Mouse (Mus musculus): ENCODE data around the gene Mdm1.
A peak's percentile ranks its signal among the peaks of the same experiment; 100 is the strongest.

The Mdm1 gene

DNA sequence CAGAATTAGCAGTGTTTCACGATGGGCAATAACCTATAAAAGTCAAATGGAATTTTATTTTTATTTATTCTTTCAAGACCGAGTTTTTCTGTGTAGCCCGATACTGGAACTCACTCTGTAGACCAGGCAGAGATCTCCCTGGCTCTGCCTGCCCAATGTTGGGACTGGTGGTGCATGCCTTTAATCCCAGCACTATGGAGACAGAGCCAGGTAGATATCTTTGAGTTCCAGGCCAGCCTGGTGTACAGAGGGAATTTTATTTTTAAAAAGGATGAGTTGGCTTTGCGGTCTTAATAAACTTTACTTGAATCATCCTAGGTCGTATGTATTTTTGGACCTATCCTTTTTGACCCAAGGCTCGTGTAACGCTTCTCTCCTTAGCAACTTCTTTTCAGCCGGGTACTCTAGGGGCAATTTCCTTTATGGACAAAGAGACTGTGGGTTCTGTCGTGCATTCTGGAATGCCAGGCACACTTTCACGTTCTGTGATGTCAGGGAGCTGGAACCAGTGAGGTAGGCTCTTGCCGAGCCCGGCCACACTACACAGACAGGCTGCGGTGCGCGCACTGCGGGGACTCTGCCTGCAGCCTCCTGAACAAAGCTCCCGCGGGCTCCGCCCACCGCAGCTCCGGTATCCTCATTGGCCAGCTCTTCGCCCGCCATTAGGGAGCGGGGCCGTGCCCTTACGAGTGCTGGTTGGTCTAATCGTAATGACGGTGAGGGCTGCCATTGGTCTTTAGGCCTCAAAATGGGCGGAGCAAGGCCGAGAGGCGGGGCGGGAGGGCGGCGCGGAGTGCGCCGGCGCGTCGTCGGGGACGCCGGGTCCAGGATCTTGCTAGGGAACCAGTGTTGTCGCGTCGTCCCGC lies at the start of gene Mdm1:
TSS of gene Mdm1 (plus strand) at position 794 of the 866 bp plus-strand sequence.
- peak; percentile 97 for DNase-seq (ENCODE audit: low spot score in 2 of 2)

- no peak for DNase-seq (ENCODE audit: low spot score in 2 of 2)
Observed at GRCm38 (mm10) chr10:118092745-118093144, 48.9 kb upstream of the Mdm1 start.

- DNase-seq (ENCODE audit: low spot score in 2 of 2), result no peak
Observed at GRCm38 (mm10) chr10:118093728-118094127, 47.9 kb upstream of the Mdm1 start.

DNA sequence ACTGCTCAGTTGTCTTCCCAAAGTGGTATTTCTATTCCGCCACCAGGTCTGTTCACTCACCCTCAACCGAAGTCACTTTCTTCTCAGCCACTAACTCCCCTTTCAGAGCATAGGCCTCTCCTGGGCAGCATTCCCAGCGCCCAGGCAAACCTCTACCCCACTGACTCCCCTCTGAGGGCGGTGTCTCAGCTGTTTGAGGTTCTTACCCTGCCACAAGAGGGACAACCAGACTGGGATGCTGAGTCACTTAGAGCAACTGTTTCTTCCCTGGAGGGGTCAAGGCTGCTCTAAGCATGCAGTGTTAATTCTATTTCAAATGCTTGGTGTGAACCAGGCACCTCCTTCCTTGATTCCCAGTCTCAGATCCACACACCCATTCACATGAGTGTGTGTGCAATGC lies 46.8 kb upstream of the Mdm1 start:
- DNase-seq (ENCODE audit: low spot score in 2 of 2), result no peak

GRCm38 (mm10) chr10:118096223-118096622 lies 45.4 kb upstream of the Mdm1 start:
- no peak for DNase-seq (ENCODE audit: low spot score in 2 of 2)

DNA sequence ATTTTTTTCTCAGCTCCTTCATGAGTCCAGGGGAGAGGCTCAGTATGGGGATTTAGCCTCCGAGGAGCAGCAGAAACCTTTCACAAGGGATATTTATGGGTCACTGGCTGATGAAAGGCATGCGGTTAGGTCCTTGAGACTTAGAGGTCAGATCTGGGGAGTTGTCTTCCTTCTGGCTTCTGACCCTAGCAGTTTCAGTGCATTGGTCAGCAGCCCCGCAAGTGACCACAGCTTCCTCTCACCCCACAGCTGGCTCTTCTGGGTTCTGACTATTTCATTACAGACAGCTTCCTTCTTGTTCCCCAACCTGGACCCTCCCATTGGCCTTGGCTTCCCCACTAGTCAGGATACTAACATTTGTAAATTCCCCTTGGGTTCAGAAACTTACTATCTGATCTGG lies 43.7 kb upstream of the Mdm1 start:
- no peak for DNase-seq (ENCODE audit: low spot score in 2 of 2)

DNA sequence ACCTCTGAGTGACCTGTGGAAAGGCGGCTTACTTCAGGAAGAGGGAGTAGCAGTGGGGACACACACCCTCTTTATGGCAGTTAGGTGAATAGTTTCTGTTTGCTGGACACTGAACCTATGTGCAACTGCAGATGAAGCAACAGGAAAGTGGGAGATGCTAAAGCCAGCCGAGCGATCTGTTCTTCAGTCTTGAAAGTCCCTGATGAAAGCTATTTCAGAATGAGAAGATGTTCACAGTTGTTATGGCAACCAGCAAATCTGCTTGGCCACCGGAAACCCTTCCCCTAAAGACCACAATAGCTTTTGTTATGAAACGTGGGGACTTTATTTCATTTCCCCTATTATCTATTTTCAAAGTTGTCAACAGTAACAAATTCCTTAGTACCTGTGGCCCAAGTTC lies 41.0 kb upstream of the Mdm1 start:
- DNase-seq (ENCODE audit: low spot score in 2 of 2), result no peak

DNA sequence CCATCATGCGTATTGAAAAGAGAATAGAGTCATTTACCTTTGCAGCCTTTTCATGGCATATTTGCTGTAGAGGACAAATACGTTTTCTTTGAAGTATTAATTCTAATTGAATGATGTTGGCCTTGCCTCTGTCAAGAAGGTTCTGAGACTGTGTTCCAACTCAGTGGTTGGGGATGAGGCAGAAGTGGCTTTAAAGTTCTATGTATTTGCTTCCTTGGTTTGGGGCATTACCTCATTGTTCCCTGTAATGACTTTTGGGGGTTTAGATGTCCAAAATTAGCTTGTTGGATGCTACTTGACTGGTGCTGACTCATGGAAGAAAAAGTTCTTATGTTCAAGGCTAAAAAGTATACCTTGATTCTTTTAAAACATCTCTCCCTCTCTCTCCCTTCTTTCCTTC lies 40.6 kb upstream of the Mdm1 start:
- DNase-seq (ENCODE audit: low spot score in 2 of 2), result no peak

DNA sequence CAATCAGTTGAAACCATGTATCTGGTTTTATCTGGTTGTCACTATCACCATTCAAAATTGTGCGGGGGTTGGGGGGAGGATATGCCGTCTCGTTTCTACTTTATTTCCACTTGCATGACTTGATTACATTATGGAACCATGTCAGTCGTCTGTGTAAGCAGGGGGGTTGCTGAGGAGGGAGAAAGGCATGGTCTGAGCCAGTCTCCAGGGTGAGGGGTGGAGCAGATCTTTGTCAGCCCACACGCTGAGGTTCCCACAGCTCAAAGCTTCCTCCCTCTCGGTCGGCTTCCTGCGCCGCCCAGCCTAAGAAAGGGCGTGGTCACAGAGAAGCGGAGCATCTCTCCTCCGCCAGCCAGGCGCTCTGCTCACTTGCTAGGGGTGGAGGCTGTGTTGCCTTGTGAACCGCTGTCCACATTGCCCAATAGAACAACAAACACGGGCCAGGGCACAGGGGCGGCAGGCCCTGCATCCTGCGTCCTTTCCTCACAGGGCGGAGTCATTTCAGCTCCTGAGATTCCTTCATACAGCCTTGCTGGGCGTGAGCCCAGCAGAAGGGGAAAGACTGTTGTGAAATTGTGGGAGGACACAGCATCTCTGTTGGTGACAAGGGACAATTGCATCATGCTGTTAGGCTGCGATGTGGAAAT lies 38.5 kb upstream of the Mdm1 start:
- peak; percentile 59 to 74 for DNase-seq (ENCODE audit: low spot score in 2 of 2)

- no peak for DNase-seq (ENCODE audit: low spot score in 2 of 2)
Observed at GRCm38 (mm10) chr10:118103906-118104305, 37.7 kb upstream of the Mdm1 start.

- DNase-seq (ENCODE audit: low spot score in 2 of 2), result no peak
Observed at GRCm38 (mm10) chr10:118107031-118107430, 34.6 kb upstream of the Mdm1 start.

DNA sequence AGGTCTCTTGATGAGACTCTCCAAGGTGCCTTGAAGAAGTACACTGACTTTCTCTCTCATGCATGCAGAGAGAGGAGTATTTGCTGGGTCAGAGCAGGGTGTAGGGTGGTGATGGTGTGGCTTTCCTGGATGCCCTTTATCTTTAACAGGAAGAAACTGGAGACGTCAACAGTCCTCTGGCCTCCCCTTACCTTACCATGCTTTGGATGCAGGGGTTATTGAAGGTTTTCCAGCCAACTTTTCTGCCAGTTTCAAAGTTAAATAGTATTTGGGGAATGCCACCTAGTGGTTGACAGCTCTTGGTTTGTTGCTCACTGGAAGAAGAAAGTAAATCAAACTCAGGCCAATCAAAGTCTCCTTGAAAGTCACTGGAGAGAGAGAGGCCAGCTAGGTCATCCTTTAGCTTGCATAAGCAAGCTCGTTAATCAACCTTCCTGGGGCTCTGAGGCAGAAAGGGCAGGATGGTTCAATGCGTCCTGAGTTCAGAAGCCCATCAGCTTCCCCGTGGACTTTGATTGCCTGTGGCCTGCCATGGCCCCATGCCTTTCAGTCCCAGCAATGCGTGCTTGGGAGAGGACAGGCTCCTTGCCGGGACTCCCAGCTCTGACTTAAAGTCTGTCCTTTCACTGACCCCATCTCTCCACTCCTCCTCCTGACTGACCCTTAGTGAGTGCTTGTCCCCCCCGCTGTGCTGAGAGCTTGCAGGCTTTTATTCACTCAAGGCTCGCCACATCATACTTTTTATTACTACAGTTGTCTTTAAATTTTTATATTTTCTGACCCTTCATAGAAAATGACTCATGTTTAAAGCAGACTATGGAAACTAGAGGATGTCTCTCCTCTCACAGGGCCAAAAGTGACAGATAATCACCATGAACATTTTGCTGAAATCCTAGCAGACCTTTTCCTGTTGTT lies 31.3 kb upstream of the Mdm1 start:
- DNase-seq (ENCODE audit: low spot score in 2 of 2), result no peak

GRCm38 (mm10) chr10:118110921-118111301 lies 30.7 kb upstream of the Mdm1 start:
- no peak for DNase-seq (ENCODE audit: low spot score in 2 of 2)

DNA sequence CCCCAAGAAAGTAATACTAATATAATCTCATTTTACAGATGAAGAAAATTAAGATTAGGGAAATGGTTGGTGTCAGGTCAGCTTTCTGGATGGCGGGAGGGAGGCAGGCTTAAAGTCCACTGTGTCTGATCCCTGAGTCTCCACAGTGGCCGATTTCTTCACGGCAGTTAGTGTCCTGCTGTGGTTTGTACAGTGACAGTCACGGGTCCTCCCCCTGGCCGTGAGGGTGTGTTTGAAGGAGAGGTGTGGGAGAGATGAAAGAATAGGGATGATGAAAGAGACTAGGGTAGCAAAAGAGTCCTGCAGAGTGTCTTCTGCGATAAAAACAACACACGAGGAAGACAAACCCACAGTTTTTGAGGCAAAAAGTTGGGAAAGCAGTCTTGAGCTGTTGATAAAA lies 30.0 kb upstream of the Mdm1 start:
- no peak for DNase-seq (ENCODE audit: low spot score in 2 of 2)

DNA sequence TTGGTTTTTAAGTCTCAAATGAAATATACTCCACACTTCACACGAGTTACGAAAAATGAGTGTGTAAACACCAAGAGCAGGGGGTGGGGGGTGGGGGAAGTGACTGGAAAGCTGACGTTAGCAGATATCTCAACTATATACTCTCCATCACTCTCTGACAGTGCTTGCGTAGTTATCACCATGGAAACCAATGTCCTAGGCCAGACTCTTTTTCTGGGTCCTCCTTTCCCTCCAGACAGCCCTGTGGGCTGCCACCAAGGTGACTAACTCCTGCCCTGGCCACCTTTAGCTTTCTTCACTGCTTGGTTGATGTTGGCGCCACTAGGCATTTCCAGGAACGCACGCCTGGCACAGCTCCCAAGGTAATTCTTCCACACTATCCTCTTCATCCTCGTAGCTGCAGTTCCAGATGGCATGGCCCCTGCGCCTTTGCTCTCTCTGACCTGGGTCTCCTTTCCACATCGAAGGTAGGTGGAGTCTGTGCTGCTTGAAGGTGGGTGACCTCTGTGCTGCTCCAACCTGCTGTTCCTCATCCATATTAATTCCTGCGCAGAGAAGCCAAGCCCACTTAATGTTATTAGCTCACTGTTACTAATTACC lies 29.2 kb upstream of the Mdm1 start:
- DNase-seq (ENCODE audit: low spot score in 2 of 2), result no peak

GRCm38 (mm10) chr10:118113256-118113682 lies 28.3 kb upstream of the Mdm1 start:
- no peak for DNase-seq (ENCODE audit: low spot score in 2 of 2)

- DNase-seq (ENCODE audit: low spot score in 2 of 2), result no peak
Observed at GRCm38 (mm10) chr10:118114271-118114670, 27.3 kb upstream of the Mdm1 start.

DNA sequence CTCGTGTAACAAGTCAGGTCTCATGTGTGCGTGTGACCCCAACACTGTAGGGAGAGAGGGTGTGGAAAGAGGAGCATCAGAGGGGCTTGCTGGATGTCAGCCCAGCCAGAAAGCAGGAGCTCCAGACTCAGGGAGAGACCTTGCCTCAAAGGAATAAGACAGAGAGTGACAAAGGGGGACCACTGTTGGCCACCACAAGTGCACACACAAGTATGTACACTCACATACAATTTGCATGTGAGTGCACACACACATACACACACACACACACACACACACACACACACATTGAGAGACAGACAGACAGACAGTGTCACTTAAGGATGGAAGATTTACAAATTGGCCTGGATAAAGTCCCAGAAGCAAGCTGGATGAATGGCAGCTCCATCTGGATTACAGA lies 25.2 kb upstream of the Mdm1 start:
- no peak for DNase-seq (ENCODE audit: low spot score in 2 of 2)

GRCm38 (mm10) chr10:118121047-118121936 lies 20.3 kb upstream of the Mdm1 start:
- DNase-seq (ENCODE audit: low spot score in 2 of 2), result no peak

GRCm38 (mm10) chr10:118121937-118122285 lies 19.7 kb upstream of the Mdm1 start:
- no peak for DNase-seq (ENCODE audit: low spot score in 2 of 2)

Data from spleen, postnatal 14 days (tissue).